Mouse (Mus musculus) midbrain, embryonic 16.5 days (tissue): ENCODE results near the gene Atf7. TPM values are rescaled to one million over a fixed set of nuclear protein-coding genes. Genes with fewer than 3 reads are reported as not detected.
"Not testable (repeated sequence)": the region's sequence is repeated elsewhere in the genome, so short reads cannot be mapped to it uniquely, and the experiment has no call there.

Experiments used
- ATAC-seq: fragments of 200-750 bp; cut with Nextera tagmentation; 2 replicates; pipeline ENCODE4 v1.8.0; 2017; ENCODE audit warnings: moderate TSS enrichment
- H3K27ac ChIP-seq: fragments of 300-500 bp; sonication (generic); 2 replicates; pipeline ENCODE4 v1.5.1; 2014; ENCODE audit warnings: mild to moderate bottlenecking, low read length, mixed read lengths
- H3K27me3 ChIP-seq: fragments of 300-500 bp; sonication (generic); 2 replicates; pipeline ENCODE4 v1.6.1; 2014; ENCODE audit warnings: low read depth, low read length, mixed read lengths; ENCODE audit not compliant: control insufficient read depth, insufficient read depth
- H3K36me3 ChIP-seq: fragments of 300-500 bp; sonication (generic); 2 replicates; pipeline ENCODE4 v1.6.1; 2014; ENCODE audit warnings: mild to moderate bottlenecking, low read length, moderate library complexity, mixed read lengths; ENCODE audit not compliant: control insufficient read depth, insufficient read depth
- H3K4me1 ChIP-seq: fragments of 300-500 bp; sonication (generic); 2 replicates; pipeline ENCODE4 v1.6.1; 2014; ENCODE audit warnings: mild to moderate bottlenecking, low read length, mixed read lengths; ENCODE audit not compliant: control insufficient read depth, insufficient read depth
- H3K4me2 ChIP-seq: fragments of 300-500 bp; sonication (generic); 2 replicates; pipeline ENCODE4 v1.6.1; 2014; ENCODE audit warnings: mild to moderate bottlenecking, low read length, mixed read lengths
- H3K4me3 ChIP-seq: fragments of 300-500 bp; sonication (generic); 2 replicates; pipeline ENCODE4 v1.5.1; 2014; ENCODE audit warnings: low read depth, mild to moderate bottlenecking, low read length, moderate library complexity, mixed read lengths
- H3K9ac ChIP-seq: fragments of 300-500 bp; sonication (generic); 2 replicates; pipeline ENCODE4 v1.6.1; 2014; ENCODE audit warnings: low read depth, low read length, mixed read lengths
- H3K9me3 ChIP-seq: fragments of 300-500 bp; sonication (generic); replicated peaks from 2 replicates; pipeline ENCODE4 v1.6.1; 2014; ENCODE audit warnings: mild to moderate bottlenecking, low read length, mixed read lengths; ENCODE audit not compliant: control insufficient read depth, poor library complexity, severe bottlenecking
- WGBS: fragments of 180-500 bp; shearing (Covaris S2); extraction: QIAGEN DNeasy Blood & Tissue Kit; methylation state at CpG from one replicate; pipeline ENCODE4 v1.1.7; 2014; 5-methylcytosine and 5-hydroxymethylcytosine counted together
- polyA plus RNA-seq: library from polyadenylated mRNA; unstranded; fragments of >200 nt; fragmentation: Nextera tagmentation; extraction: Ambion mirVana; gene quantifications from 2 replicates; pipeline ENCODE4 v1.2.1, GENCODE M21; 2015

Atf7 gene
- polyA plus RNA-seq, 1 experiment from 2014 or later, result 16.0 TPM

- H3K27me3 ChIP-seq, result no peaks in the 10 kb centered on the region
- no peak overlapping the region for H3K4me3 ChIP-seq
- ATAC-seq, result no peak
- H3K36me3 ChIP-seq, result peaks cover 33% of the 10 kb centered on the region
- no peaks in the 10 kb centered on the region for H3K4me1 ChIP-seq
- WGBS, result 85% methylated on average over 8 of the region's 8 CpGs
- H3K9me3 ChIP-seq, result no peaks in the 10 kb centered on the region
- no peak overlapping the region for H3K4me2 ChIP-seq
- H3K27ac ChIP-seq, result no peak overlapping the region
- no peak overlapping the region for H3K9ac ChIP-seq
These were observed 38.6 kb upstream of the Atf7 start for GRCm38 (mm10) chr15:102663825-102664224.

DNA sequence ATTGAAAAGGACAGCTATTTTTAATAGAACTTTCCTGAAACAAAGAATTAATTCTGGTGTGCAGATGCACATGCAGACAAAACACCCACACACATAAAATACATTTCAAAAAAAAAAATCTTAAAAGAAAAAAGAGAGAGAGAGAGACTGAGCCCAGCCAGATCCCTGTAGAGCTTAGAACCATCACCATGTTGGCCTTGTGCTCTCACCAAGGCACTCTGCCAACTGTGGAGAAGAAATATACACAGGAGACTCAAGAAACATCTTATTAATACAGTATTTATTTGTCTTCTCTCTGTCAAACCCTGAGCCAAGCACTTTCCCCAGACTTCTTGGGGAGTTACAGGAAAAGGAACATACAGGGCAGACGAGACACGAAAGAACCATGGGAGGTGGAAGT is 37.3 kb upstream of the Atf7 start:
- ATAC-seq, H3K27ac ChIP-seq, H3K4me1 ChIP-seq, H3K9me3 ChIP-seq, H3K27me3 ChIP-seq, H3K9ac ChIP-seq, H3K4me3 ChIP-seq, H3K4me2 ChIP-seq: not testable (repeated sequence)
- H3K36me3 ChIP-seq, result peaks cover 33% of the 10 kb centered on the region
- no CpG with 5 or more reads among the region's 2 CpGs for WGBS

GRCm38 (mm10) chr15:102657926-102658381 is 32.7 kb upstream of the Atf7 start:
- no peak overlapping the region for H3K9ac ChIP-seq
- H3K27ac ChIP-seq, result peak overlapping the region; percentile 22; the same call in 1 of the 2 replicates
- H3K4me3 ChIP-seq, result no peak overlapping the region
- WGBS, result 88% methylated on average over 3 of the region's 3 CpGs
- H3K4me1 ChIP-seq, result 0 out of 2 replicates have a peak, but pooled peaks cover 2% of the 10 kb centered on the region
- H3K27me3 ChIP-seq, result no peaks in the 10 kb centered on the region
- peaks cover 8% of the 10 kb centered on the region; the same call in 1 of the 2 replicates for H3K36me3 ChIP-seq
- H3K4me2 ChIP-seq, result no peak overlapping the region
- H3K9me3 ChIP-seq, result no peaks in the 10 kb centered on the region
- ATAC-seq, result no peak

DNA sequence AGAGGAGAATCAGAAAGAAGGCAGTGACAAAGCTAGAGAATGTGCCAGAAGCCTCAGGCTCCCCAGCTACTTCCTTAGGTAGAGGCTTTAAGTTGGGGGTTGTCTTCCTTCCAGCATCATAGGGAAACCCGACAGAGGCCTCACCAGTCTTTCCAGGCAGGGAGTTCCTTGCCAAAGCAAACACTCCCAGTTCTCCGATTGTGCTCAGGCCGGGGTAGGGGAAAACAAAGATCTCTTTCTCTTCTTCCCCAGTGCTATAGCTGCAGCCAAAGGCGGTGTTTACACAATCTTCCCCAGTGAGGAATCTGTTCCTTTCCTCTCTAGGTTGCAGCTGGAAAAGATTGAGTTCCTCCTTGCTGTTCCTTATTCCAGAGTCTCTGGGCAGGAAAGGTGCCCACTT is 31.4 kb upstream of the Atf7 start:
- Histone ChIP-seq H3K27me3 (no peaks in the 10 kb centered on the region), H3K36me3 (no peaks in the 10 kb centered on the region; the same call in 1 of the 2 replicates), H3K9me3 (no peaks in the 10 kb centered on the region), H3K9ac (no peak overlapping the region), H3K4me3 (no peak overlapping the region), H3K4me1 (0 out of 2 replicates have a peak, but pooled peaks cover 2% of the 10 kb centered on the region), H3K27ac (peak overlapping the region; percentile 67), H3K4me2 (no peak overlapping the region)
- ATAC-seq, result no peak
- WGBS, result 13% methylated on average over 4 of the region's 4 CpGs

GRCm38 (mm10) chr15:102651928-102652660 is 26.8 kb upstream of the Atf7 start:
- not testable (repeated sequence) for H3K9me3 ChIP-seq, H3K4me1 ChIP-seq, H3K4me3 ChIP-seq, H3K36me3 ChIP-seq, H3K27me3 ChIP-seq, H3K27ac ChIP-seq, ATAC-seq, H3K9ac ChIP-seq, H3K4me2 ChIP-seq
- 88% methylated on average over 8 of the region's 9 CpGs for WGBS

- no peaks in the 10 kb centered on the region for H3K4me1 ChIP-seq
- no peaks in the 10 kb centered on the region for H3K27me3 ChIP-seq
- no peak overlapping the region for H3K4me2 ChIP-seq
- H3K4me3 ChIP-seq, result no peak overlapping the region
- H3K9ac ChIP-seq, result no peak overlapping the region
- no peak for ATAC-seq
- no peaks in the 10 kb centered on the region for H3K9me3 ChIP-seq
- H3K27ac ChIP-seq, result no peak overlapping the region
- 89% methylated on average over 3 of the region's 3 CpGs for WGBS
- H3K36me3 ChIP-seq, result no peaks in the 10 kb centered on the region
These were observed 25.8 kb upstream of the Atf7 start for GRCm38 (mm10) chr15:102651107-102651506.

DNA sequence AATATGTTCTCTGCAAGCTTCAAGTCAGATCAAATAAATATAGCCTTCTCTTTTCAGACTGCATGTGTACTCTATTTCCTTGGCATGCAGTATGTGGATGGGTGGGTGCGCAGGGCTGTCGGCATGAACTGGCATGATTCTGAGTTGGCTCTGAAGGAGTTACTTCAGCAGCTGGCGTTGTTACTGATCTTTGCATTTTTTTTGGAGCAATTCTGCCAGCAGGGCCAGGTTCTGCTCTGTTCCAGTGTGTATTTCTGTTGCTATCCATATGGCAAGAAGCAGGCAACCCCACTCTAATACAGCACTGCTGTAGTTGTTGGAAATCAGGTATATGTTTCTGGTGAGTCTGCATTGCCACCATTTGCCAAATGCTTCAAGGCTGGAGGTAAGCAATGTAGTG is 10.6 kb upstream of the Atf7 start:
- no peak for ATAC-seq
- 82% methylated on average over 3 of the region's 3 CpGs for WGBS
- Histone ChIP-seq H3K4me1 (no peaks in the 10 kb centered on the region), H3K4me2 (no peak overlapping the region), H3K9ac (no peak overlapping the region), H3K27me3 (no peaks in the 10 kb centered on the region), H3K36me3 (no peaks in the 10 kb centered on the region), H3K9me3 (no peaks in the 10 kb centered on the region), H3K27ac (no peak overlapping the region), H3K4me3 (no peak overlapping the region)

DNA sequence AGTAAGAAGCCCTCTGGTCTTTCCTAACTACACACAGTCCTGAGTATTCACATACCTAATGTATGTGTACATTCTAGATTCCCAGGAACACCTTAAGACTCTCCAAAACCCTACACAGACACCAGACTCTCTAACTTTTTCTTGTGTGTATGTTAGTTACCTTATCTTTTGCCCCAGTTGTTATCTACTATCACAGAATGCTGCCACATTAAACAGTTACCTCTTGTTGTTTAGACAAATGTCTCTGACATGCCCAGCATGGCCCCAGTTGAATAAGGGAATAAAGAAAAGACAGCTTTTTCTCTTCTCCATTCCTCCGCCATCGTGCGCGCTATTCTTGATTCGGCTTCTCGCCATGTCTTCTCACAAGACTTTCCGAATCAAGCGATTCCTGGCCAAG is 9.4 kb upstream of the Atf7 start:
- H3K9me3 ChIP-seq, result no peaks in the 10 kb centered on the region
- WGBS, result 94% methylated on average over 8 of the region's 8 CpGs
- H3K4me1 ChIP-seq, result no peaks in the 10 kb centered on the region
- H3K27me3 ChIP-seq, result no peaks in the 10 kb centered on the region
- no peak for ATAC-seq
- no peaks in the 10 kb centered on the region for H3K36me3 ChIP-seq
- H3K4me3 ChIP-seq, result no peak overlapping the region
- H3K27ac ChIP-seq, result no peak overlapping the region
- no peak overlapping the region for H3K4me2 ChIP-seq
- H3K9ac ChIP-seq, result no peak overlapping the region

DNA sequence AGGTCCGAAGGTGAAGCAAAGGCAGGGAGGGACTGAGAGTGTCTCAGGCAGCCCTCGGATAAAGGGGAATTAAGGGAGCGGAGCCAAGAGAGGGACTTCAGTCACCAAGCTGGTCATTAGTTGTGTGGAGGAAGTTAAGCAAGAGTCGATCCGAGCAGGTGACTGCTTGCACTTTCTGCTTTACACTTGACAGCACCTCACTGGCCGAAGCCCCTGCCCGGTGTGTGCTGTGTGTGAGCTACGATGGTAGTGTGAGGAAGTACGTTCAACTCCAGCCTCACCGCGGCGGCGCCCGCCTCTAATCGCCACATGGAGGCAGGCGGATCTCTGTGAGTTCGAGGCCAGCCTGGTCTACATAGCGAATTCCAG is 407 bp upstream of the Atf7 start:
- peaks cover 23% of the 10 kb centered on the region for H3K4me1 ChIP-seq
- H3K27ac ChIP-seq, result peak overlapping the region; percentile 95
- peak overlapping the region; percentile 78 for H3K4me2 ChIP-seq
- H3K27me3 ChIP-seq, result no peaks in the 10 kb centered on the region
- H3K9ac ChIP-seq, result peak overlapping the region; percentile 84
- under 1% methylated on average over 18 of the region's 18 CpGs for WGBS
- no peak; the same call in 1 of the 2 replicates for ATAC-seq
- no peaks in the 10 kb centered on the region for H3K36me3 ChIP-seq
- H3K9me3 ChIP-seq, result no peaks in the 10 kb centered on the region
- peak overlapping the region; percentile 80 for H3K4me3 ChIP-seq
